ENCODE assay signal across 27 mouse cellular contexts in the genomic region with DNA sequence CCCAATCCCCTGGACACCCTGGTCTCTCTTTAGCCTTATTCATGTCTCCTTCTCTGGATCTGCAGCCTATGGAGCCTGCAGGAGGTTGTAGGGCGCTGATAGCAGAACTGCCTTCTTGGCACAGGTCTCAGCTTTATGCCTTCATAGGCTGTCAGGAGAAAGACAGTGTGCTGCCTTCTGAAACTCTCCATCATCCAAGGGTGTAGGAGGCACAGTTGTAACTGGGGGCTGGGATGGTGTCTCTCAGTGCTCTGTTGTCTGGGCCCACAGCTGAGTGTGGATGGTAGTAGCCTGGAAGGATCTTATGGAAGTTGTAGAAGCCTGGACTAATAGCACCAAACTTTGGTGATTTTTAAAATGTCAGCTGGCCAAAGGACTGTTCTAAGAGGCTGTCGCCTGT. TPM values are rescaled to one million over a fixed set of nuclear protein-coding genes. Genes with fewer than 3 reads are reported as not detected.
A peak's percentile ranks its signal among the peaks of the same experiment; 100 is the strongest.
DNase-seq lines count a peak whose midpoint lies in the region; ATAC-seq and TF ChIP-seq lines count a peak whose summit lies in the region.
"Had no signal": no experiment of that assay in that cellular context is flagged by ENCODE, and none has a peak within 500 bp of the region (broad histone marks: within the 10 kb centered on the region; RNA-seq: fewer than 3 reads in every experiment).

No protein-coding gene starts in this region.

- no peaks in the 10 kb centered on the region for H3K9me3 ChIP-seq in forebrain, embryonic 10.5 days
- H3K9me3 ChIP-seq in forebrain, embryonic 16.5 days (ENCODE audit: control insufficient read depth, low read length): no peaks in the 10 kb centered on the region
- H3K9me3 ChIP-seq in hindbrain, embryonic 10.5 days: no peaks in the 10 kb centered on the region
- H3K9me3 ChIP-seq in hindbrain, embryonic 12.5 days (replicated peaks): no peaks in the 10 kb centered on the region
- H3K9me3 ChIP-seq: embryonic facial prominence, embryonic 15.5 days; forebrain, embryonic 15.5 days; G1E; heart, embryonic 15.5 days had no signal

- no peak for TF ChIP-seq POLR2A in testis, adult 2 months (IDR thresholded peaks at IDR 0.05; ENCODE audit: control insufficient read depth, low read depth, low read length)

- no peak overlapping the region for H3K9ac ChIP-seq in forebrain, embryonic 16.5 days (replicated peaks; ENCODE audit: low read depth, low read length)
- H3K9ac ChIP-seq in hindbrain, embryonic 12.5 days: no peak overlapping the region
- H3K9ac ChIP-seq: embryonic facial prominence, embryonic 15.5 days; forebrain, embryonic 15.5 days; heart, embryonic 15.5 days had no signal

- peak; percentile 11 for DNase-seq in forebrain, embryonic 10.5 days (ENCODE audit: extremely low spot score, low spot score)
- no peak for DNase-seq in hindbrain, embryonic 10.5 days (ENCODE audit: low spot score)
- no peak for DNase-seq in left cerebral cortex, adult 2 months (ENCODE audit: extremely low spot score in 1 of 2, low spot score in 2 of 2)
- DNase-seq in left cerebral cortex, adult 9 months (ENCODE audit: low spot score in 2 of 2): no peak
- DNase-seq in testis, postnatal 10 days (ENCODE audit: low spot score): no peak
- DNase-seq: adrenal gland, adult 8-10 months; B cell, adult 2 months; cerebellum, adult 11-12 months; cerebellum, adult 9-10 months; cerebellum, postnatal 36 days; gastrocnemius, adult 2 months; gastrocnemius, postnatal 25 days; heart, postnatal 14 days had no signal

- ATAC-seq in forebrain, embryonic 16.5 days: no peak
- no peak for ATAC-seq in hindbrain, embryonic 12.5 days (ENCODE audit: low FRiP score)
- ATAC-seq: CD4-positive, CD25-positive, alpha-beta regulatory T cell, adult 4 months; forebrain, embryonic 15.5 days; hindbrain, embryonic 16.5 days; inflammation-experienced regulatory T-cells, adult 6 months had no signal

- no peak for TF ChIP-seq CTCF in left cerebral cortex, adult 2 months (IDR thresholded peaks at IDR 0.05)
- no peak for TF ChIP-seq CTCF in testis, adult 2 months (IDR thresholded peaks at IDR 0.05; ENCODE audit: control insufficient read depth, insufficient read depth, insufficient replicate concordance, low read depth, low read length)

- no peak overlapping the region for H3K4me3 ChIP-seq in forebrain, embryonic 10.5 days
- H3K4me3 ChIP-seq in forebrain, embryonic 16.5 days (replicated peaks; ENCODE audit: low read length): no peak overlapping the region
- no peak overlapping the region for H3K4me3 ChIP-seq in hindbrain, embryonic 10.5 days
- H3K4me3 ChIP-seq in hindbrain, embryonic 12.5 days: no peak overlapping the region
- no peak overlapping the region for H3K4me3 ChIP-seq in left cerebral cortex, adult 2 months
- H3K4me3 ChIP-seq in testis, adult 2 months (ENCODE audit: control insufficient read depth, low read depth, low read length): no peak overlapping the region
- H3K4me3 ChIP-seq: embryonic facial prominence, embryonic 15.5 days; erythroblast, embryonic 14.5 days; forebrain, embryonic 15.5 days; gastrocnemius, adult 2 months; heart, embryonic 15.5 days had no signal

- intact Hi-C loops in left cerebral cortex, adult 2 months (cut with DNase I): loop anchor here (2.0 kb wide), 1 partner anchor 46 kb away; a partner anchor contains a TSS

- H3K36me3 ChIP-seq in forebrain, embryonic 10.5 days (replicated peaks): peaks cover 33% of the 10 kb centered on the region
- H3K36me3 ChIP-seq in forebrain, embryonic 16.5 days (ENCODE audit: control insufficient read depth, insufficient read depth): no peaks in the 10 kb centered on the region
- peaks cover 32% of the 10 kb centered on the region for H3K36me3 ChIP-seq in hindbrain, embryonic 10.5 days
- H3K36me3 ChIP-seq in hindbrain, embryonic 12.5 days: peaks cover 3% of the 10 kb centered on the region
- no peaks in the 10 kb centered on the region for H3K36me3 ChIP-seq in testis, adult 2 months (ENCODE audit: control insufficient read depth, insufficient read depth, low read length)
- H3K36me3 ChIP-seq: forebrain, embryonic 15.5 days; heart, embryonic 15.5 days had no signal

- H3K27me3 ChIP-seq in forebrain, embryonic 10.5 days (ENCODE audit: poor library complexity, severe bottlenecking): no peaks in the 10 kb centered on the region
- H3K27me3 ChIP-seq in forebrain, embryonic 16.5 days (replicated peaks; ENCODE audit: control insufficient read depth, insufficient read depth, low read length): no peaks in the 10 kb centered on the region
- no peaks in the 10 kb centered on the region for H3K27me3 ChIP-seq in hindbrain, embryonic 10.5 days (ENCODE audit: insufficient read depth, poor library complexity, severe bottlenecking)
- H3K27me3 ChIP-seq in hindbrain, embryonic 12.5 days: no peaks in the 10 kb centered on the region
- no peaks in the 10 kb centered on the region for H3K27me3 ChIP-seq in testis, adult 2 months (ENCODE audit: control insufficient read depth, insufficient read depth, low read length)
- H3K27me3 ChIP-seq: embryonic facial prominence, embryonic 15.5 days; forebrain, embryonic 15.5 days; heart, embryonic 15.5 days had no signal

- H3K4me2 ChIP-seq in forebrain, embryonic 16.5 days (ENCODE audit: low read length): no peak overlapping the region
- H3K4me2 ChIP-seq in hindbrain, embryonic 12.5 days (replicated peaks): no peak overlapping the region
- H3K4me2 ChIP-seq: embryonic facial prominence, embryonic 15.5 days; forebrain, embryonic 15.5 days; heart, embryonic 11.5 days; heart, embryonic 15.5 days had no signal

- no peak overlapping the region for H3K27ac ChIP-seq in forebrain, embryonic 10.5 days
- H3K27ac ChIP-seq in forebrain, embryonic 16.5 days (ENCODE audit: low read length): no peak overlapping the region
- H3K27ac ChIP-seq in hindbrain, embryonic 10.5 days: peak overlapping the region; percentile 17
- no peak overlapping the region for H3K27ac ChIP-seq in hindbrain, embryonic 12.5 days
- H3K27ac ChIP-seq in left cerebral cortex, adult 2 months: peak overlapping the region; percentile 19; the same call in 1 of the 2 replicates
- H3K27ac ChIP-seq in testis, adult 2 months (ENCODE audit: control insufficient read depth, insufficient read depth, low read depth, low read length): peak overlapping the region; percentile 62
- H3K27ac ChIP-seq: embryonic facial prominence, embryonic 15.5 days; forebrain, embryonic 15.5 days had no signal

- H3K4me1 ChIP-seq in forebrain, embryonic 10.5 days: peaks cover 28% of the 10 kb centered on the region
- H3K4me1 ChIP-seq in forebrain, embryonic 16.5 days (replicated peaks; ENCODE audit: control insufficient read depth, insufficient read depth, low read length): peaks cover under 1% of the 10 kb centered on the region; the same call in 1 of the 2 replicates
- H3K4me1 ChIP-seq in hindbrain, embryonic 10.5 days (replicated peaks): peaks cover 52% of the 10 kb centered on the region
- H3K4me1 ChIP-seq in hindbrain, embryonic 12.5 days: peaks cover 13% of the 10 kb centered on the region
- no peaks in the 10 kb centered on the region; the same call in 1 of the 2 replicates for H3K4me1 ChIP-seq in testis, adult 2 months (ENCODE audit: control insufficient read depth, insufficient read depth, low read length)

- WGBS in forebrain, embryonic 10.5 days: 97% methylated on average over 2 of the region's 2 CpGs
- WGBS in forebrain, embryonic 16.5 days: 94% methylated on average over 2 of the region's 2 CpGs
- WGBS in hindbrain, embryonic 10.5 days: 94% methylated on average over 2 of the region's 2 CpGs
- WGBS in hindbrain, embryonic 12.5 days: 95% methylated on average over 2 of the region's 2 CpGs

RNA-seq across cellular contexts. Expression of a gene that starts 46.8 kb away (rescaled TPM):
- polyA plus RNA-seq in forebrain, embryonic 10.5 days (2016; fragmentation: Nextera tagmentation; extraction: Ambion mirVana): 10.8 and 12.0 TPM in 2 replicates
- 13.8 and 15.0 TPM in 2 replicates for polyA plus RNA-seq in forebrain, embryonic 16.5 days (2015; fragmentation: Nextera tagmentation; extraction: Ambion mirVana)
- polyA plus RNA-seq in hindbrain, embryonic 10.5 days (2016; fragmentation: Nextera tagmentation; extraction: Ambion mirVana): 9.8 and 11.3 TPM in 2 replicates
- polyA plus RNA-seq in hindbrain, embryonic 12.5 days (2016; fragmentation: Nextera tagmentation; extraction: Ambion mirVana): 20.3 and 20.6 TPM in 2 replicates
- 10 to 100 TPM; 33.3 to 33.5 TPM for total RNA-seq in left cerebral cortex, adult 2 months (2021)
- polyA plus RNA-seq in testis, adult 2 months (2012; rRNA removed): 2.1 and 3.9 TPM in 2 replicates
- polyA plus RNA-seq: erythroblast, embryonic 14.5 days had no signal

RNA-seq across cellular contexts. Expression of a gene that starts 46.8 kb away (rescaled TPM):
- polyA plus RNA-seq in forebrain, embryonic 10.5 days (2016; fragmentation: Nextera tagmentation; extraction: Ambion mirVana): 0.12 and 0.15 TPM in 2 replicates
- polyA plus RNA-seq in forebrain, embryonic 16.5 days (2015; fragmentation: Nextera tagmentation; extraction: Ambion mirVana): 0.25 and 0.52 TPM in 2 replicates
- polyA plus RNA-seq in hindbrain, embryonic 10.5 days (2016; fragmentation: Nextera tagmentation; extraction: Ambion mirVana): 0.24 TPM in 1 of 2 replicates, not detected in the other
- 0.26 and 0.65 TPM in 2 replicates for polyA plus RNA-seq in hindbrain, embryonic 12.5 days (2016; fragmentation: Nextera tagmentation; extraction: Ambion mirVana)
- total RNA-seq in left cerebral cortex, adult 2 months (2021): under 1 TPM in 1 of 2 experiments, not detected in 1; 0.35 TPM
- polyA plus RNA-seq in testis, adult 2 months (2012; rRNA removed): not detected in 2 replicates
- total RNA-seq: adrenal gland, adult 8-10 months; adrenal gland, postnatal 36 days; G1E; gastrocnemius, adult 2 months; gastrocnemius, postnatal 25 days; granulocyte monocyte progenitor cell, adult 5-6 weeks; heart, postnatal 14 days had no signal
- polyA plus RNA-seq: CD4-positive, CD25-positive, alpha-beta regulatory T cell, adult 4 months; heart, embryonic 15.5 days; inflammation-experienced regulatory T-cells, adult 6 months had no signal

RNA-seq across cellular contexts. Expression of a gene that starts 46.9 kb away (rescaled TPM):
- 134 and 135 TPM in 2 replicates for polyA plus RNA-seq in forebrain, embryonic 10.5 days (2016; fragmentation: Nextera tagmentation; extraction: Ambion mirVana)
- polyA plus RNA-seq in forebrain, embryonic 16.5 days (2015; fragmentation: Nextera tagmentation; extraction: Ambion mirVana): 144 and 148 TPM in 2 replicates
- 139 and 143 TPM in 2 replicates for polyA plus RNA-seq in hindbrain, embryonic 10.5 days (2016; fragmentation: Nextera tagmentation; extraction: Ambion mirVana)
- polyA plus RNA-seq in hindbrain, embryonic 12.5 days (2016; fragmentation: Nextera tagmentation; extraction: Ambion mirVana): 139 and 142 TPM in 2 replicates
- total RNA-seq in left cerebral cortex, adult 2 months (2021): 10 to 100 TPM; 45.7 to 49.9 TPM
- 19.2 and 22.9 TPM in 2 replicates for polyA plus RNA-seq in testis, adult 2 months (2012; rRNA removed)
- polyA plus RNA-seq: erythroblast, embryonic 14.5 days had no signal

Comparison
In these comparisons a context has a peak if more than half of its experiments do, and no peak if none do; other contexts are left out.
1. H3K27ac ChIP-seq: peak in hindbrain, embryonic 10.5 days (single experiment), left cerebral cortex, adult 2 months (single experiment) and testis, adult 2 months (single experiment); none in forebrain, embryonic 10.5 days (single experiment), forebrain, embryonic 16.5 days (single experiment) and hindbrain, embryonic 12.5 days (single experiment).